Mouse (Mus musculus): ENCODE measurements at regions not wholly inside any gene's neighbourhood (a gene's known extent, or its start where the extent isn't known, plus 50 kb on each side); places are given as distances from the start of the nearest gene placed in this dataset.
"Not testable (repeated sequence)": the region's sequence is repeated elsewhere in the genome, so short reads cannot be mapped to it uniquely, and the experiment has no call there.

DNA sequence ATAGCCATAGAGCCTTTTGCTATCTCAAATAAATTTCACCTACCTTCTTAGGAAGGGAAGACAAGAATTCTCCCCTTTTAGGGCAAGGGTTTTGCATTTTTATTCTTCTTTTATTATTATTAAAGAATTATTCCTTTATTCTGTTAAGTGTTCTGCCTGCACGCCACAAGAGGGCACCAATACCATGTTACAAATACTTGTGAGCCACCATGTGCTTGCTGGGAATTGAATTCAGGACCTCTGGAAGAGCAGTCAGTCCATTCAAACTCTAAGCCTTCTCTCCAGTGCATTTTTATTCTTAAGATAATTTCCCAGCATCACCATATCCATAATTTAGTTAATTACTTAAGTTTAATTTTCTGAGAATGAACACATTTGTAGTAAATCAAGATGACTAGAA lies 135.9 kb downstream of the Ptchd3 start:
- peak; percentile 43 for TF ChIP-seq CTCF (IDR thresholded peaks at IDR 0.05; ENCODE audit: low read depth)
- not testable (repeated sequence) for ATAC-seq (ENCODE audit: insufficient read depth); H3K4me2 ChIP-seq (ENCODE audit: low read depth); H3K4me3 ChIP-seq (ENCODE audit: insufficient read depth in 1 of 2, low read depth in 2 of 2, low read length in 2 of 2); DNase-seq (ENCODE audit: low read depth in 3 of 3, low spot score in 3 of 3); H3K9me3 ChIP-seq (ENCODE audit: control insufficient read depth, low read length); H3K27me3 ChIP-seq (ENCODE audit: control insufficient read depth, insufficient read depth, low read length); H3K4me1 ChIP-seq (replicated peaks; ENCODE audit: control insufficient read depth in 2 of 2, insufficient read depth in 2 of 2, low read length in 1 of 2); H3K36me3 ChIP-seq (replicated peaks; ENCODE audit: control insufficient read depth, insufficient read depth, low read depth); H3K27ac ChIP-seq; H3K9ac ChIP-seq (replicated peaks)
- WGBS (ENCODE audit: insufficient replicate concordance): 0% methylated on average over 1 of the region's 1 CpGs
